Mouse (Mus musculus): Measurements from ENCODE around the gene Dlgap4. TPM values are rescaled to one million over a fixed set of nuclear protein-coding genes. Genes with fewer than 3 reads are reported as not detected.

Gene Dlgap4
- polyA plus RNA-seq, 1 experiment from 2014 or later: 68.5 TPM

- Histone ChIP-seq H3K27ac (ENCODE audit: low read length) (no peak overlapping the region), H3K9ac (replicated peaks; ENCODE audit: low read length) (no peak overlapping the region), H3K4me1 (ENCODE audit: insufficient read depth, low read length) (peaks cover 7% of the 10 kb centered on the region; the same call in 1 of the 2 replicates), H3K27me3 (ENCODE audit: insufficient read depth, low read length) (no peaks in the 10 kb centered on the region), H3K4me3 (ENCODE audit: low read length) (no peak overlapping the region), H3K4me2 (replicated peaks; ENCODE audit: low read depth, low read length) (no peak overlapping the region), H3K36me3 (ENCODE audit: insufficient read depth, low read length) (no peaks in the 10 kb centered on the region), H3K9me3 (ENCODE audit: low read length) (no peaks in the 10 kb centered on the region)
- 41% methylated on average over 12 of the region's 12 CpGs for WGBS
- ATAC-seq (ENCODE audit: low FRiP score, low TSS enrichment): no peak
Measured at GRCm38 (mm10) chr2:156682965-156683364, 69.5 kb downstream of the Dlgap4 start.

DNA sequence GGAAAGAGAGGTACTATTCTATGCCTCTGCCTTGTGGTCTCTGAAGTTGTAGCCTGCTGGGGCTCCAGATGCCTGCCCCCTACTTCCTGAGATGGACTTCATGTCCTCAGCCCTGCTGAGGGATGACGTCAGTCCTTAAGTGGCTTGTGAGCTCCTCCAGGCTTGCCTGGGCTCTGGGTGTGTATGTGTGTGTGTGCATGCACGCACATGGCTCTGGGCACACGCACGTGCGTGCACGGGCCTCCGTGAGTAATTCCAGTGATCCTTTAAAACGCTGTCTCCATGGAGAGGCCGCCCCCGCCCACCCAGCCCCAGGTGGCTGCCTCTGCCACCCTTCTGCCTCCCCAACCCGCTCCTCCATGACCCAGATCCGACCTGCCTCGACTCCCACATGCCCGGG is 72.5 kb downstream of the Dlgap4 start:
- Histone ChIP-seq H3K4me2 (replicated peaks; ENCODE audit: low read depth, low read length) (no peak overlapping the region), H3K27ac (ENCODE audit: low read length) (no peak overlapping the region), H3K4me1 (ENCODE audit: insufficient read depth, low read length) (no peaks in the 10 kb centered on the region), H3K9ac (replicated peaks; ENCODE audit: low read length) (no peak overlapping the region), H3K9me3 (ENCODE audit: low read length) (no peaks in the 10 kb centered on the region), H3K4me3 (ENCODE audit: low read length) (no peak overlapping the region), H3K36me3 (ENCODE audit: insufficient read depth, low read length) (no peaks in the 10 kb centered on the region), H3K27me3 (ENCODE audit: insufficient read depth, low read length) (peaks cover 10% of the 10 kb centered on the region; the same call in 1 of the 2 replicates)
- WGBS: 52% methylated on average over 14 of the region's 14 CpGs
- no peak for ATAC-seq (ENCODE audit: low FRiP score, low TSS enrichment)

DNA sequence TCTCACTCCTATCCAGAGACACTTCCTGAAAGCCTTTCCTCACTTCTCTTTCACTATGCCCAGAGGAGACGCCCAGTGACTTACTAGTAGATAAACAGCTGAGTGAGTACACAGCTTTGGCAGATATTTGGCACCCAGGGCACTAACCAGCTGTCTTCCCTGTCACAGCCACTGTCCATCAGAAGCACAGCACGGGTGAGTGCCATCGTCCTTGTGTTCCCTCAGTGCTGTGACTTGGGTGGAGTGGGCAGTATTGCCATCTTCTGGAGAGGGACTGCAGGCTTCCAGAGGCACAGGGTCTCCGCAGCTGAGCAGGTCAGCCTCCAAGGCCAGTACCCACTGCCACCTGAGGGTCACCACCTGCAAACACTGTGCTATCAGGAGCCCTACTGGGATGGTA is 73.2 kb downstream of the Dlgap4 start:
- H3K4me1 ChIP-seq (ENCODE audit: insufficient read depth, low read length): no peaks in the 10 kb centered on the region
- WGBS: 69% methylated on average over 4 of the region's 4 CpGs
- H3K27me3 ChIP-seq (ENCODE audit: insufficient read depth, low read length): peaks cover 10% of the 10 kb centered on the region; the same call in 1 of the 2 replicates
- no peaks in the 10 kb centered on the region for H3K36me3 ChIP-seq (ENCODE audit: insufficient read depth, low read length)
- no peak overlapping the region for H3K9ac ChIP-seq (replicated peaks; ENCODE audit: low read length)
- H3K4me3 ChIP-seq (ENCODE audit: low read length): no peak overlapping the region
- H3K27ac ChIP-seq (ENCODE audit: low read length): no peak overlapping the region
- H3K9me3 ChIP-seq (ENCODE audit: low read length): no peaks in the 10 kb centered on the region
- no peak overlapping the region for H3K4me2 ChIP-seq (replicated peaks; ENCODE audit: low read depth, low read length)
- no peak for ATAC-seq (ENCODE audit: low FRiP score, low TSS enrichment)

GRCm38 (mm10) chr2:156688604-156689003 is 75.1 kb downstream of the Dlgap4 start:
- H3K36me3 ChIP-seq (ENCODE audit: insufficient read depth, low read length): no peaks in the 10 kb centered on the region
- no peak overlapping the region for H3K4me2 ChIP-seq (replicated peaks; ENCODE audit: low read depth, low read length)

GRCm38 (mm10) chr2:156690833-156691232 is 77.3 kb downstream of the Dlgap4 start:
- Histone ChIP-seq H3K27me3 (ENCODE audit: insufficient read depth, low read length) (peaks cover 10% of the 10 kb centered on the region; the same call in 1 of the 2 replicates), H3K4me2 (replicated peaks; ENCODE audit: low read depth, low read length) (no peak overlapping the region), H3K9me3 (ENCODE audit: low read length) (no peaks in the 10 kb centered on the region), H3K9ac (replicated peaks; ENCODE audit: low read length) (no peak overlapping the region), H3K4me3 (ENCODE audit: low read length) (no peak overlapping the region), H3K4me1 (ENCODE audit: insufficient read depth, low read length) (no peaks in the 10 kb centered on the region), H3K36me3 (ENCODE audit: insufficient read depth, low read length) (no peaks in the 10 kb centered on the region), H3K27ac (ENCODE audit: low read length) (no peak overlapping the region)
- ATAC-seq (ENCODE audit: low FRiP score, low TSS enrichment): no peak
- 37% methylated on average over 2 of the region's 2 CpGs for WGBS

More at GRCm38 (mm10) chr2:156688604-156689003, 75.1 kb downstream of the Dlgap4 start:
- no peak overlapping the region for H3K27ac ChIP-seq (ENCODE audit: low read length)
- H3K4me1 ChIP-seq (ENCODE audit: insufficient read depth, low read length): no peaks in the 10 kb centered on the region
- 6% methylated on average over 14 of the region's 14 CpGs for WGBS
- H3K27me3 ChIP-seq (ENCODE audit: insufficient read depth, low read length): peaks cover 10% of the 10 kb centered on the region; the same call in 1 of the 2 replicates
- no peaks in the 10 kb centered on the region for H3K9me3 ChIP-seq (ENCODE audit: low read length)
- no peak overlapping the region for H3K4me3 ChIP-seq (ENCODE audit: low read length)
- no peak for ATAC-seq (ENCODE audit: low FRiP score, low TSS enrichment)
- no peak overlapping the region for H3K9ac ChIP-seq (replicated peaks; ENCODE audit: low read length)

DNA sequence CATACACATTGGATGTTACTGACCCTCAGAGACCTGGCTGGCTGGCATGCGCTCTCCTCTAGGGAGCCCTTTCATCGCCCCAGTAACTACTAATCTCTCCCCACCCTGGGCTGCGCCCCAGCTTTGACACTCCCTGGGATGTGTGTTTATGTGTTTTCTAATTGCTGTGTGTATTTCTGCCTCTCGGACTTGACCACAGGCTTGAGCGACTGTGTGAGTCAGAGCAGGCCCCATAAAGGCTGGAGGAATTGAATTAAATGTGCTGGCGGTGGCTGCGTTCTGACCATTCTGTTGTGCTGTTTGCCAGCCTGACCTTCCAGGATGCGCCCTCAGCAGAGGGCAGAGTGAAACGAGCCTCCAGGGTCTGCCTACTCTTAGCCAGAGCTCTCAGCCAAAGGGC is 78.2 kb downstream of the Dlgap4 start:
- H3K9me3 ChIP-seq (ENCODE audit: low read length): no peaks in the 10 kb centered on the region
- ATAC-seq (ENCODE audit: low FRiP score, low TSS enrichment): no peak
- no peaks in the 10 kb centered on the region for H3K4me1 ChIP-seq (ENCODE audit: insufficient read depth, low read length)
- H3K27me3 ChIP-seq (ENCODE audit: insufficient read depth, low read length): peaks cover 10% of the 10 kb centered on the region; the same call in 1 of the 2 replicates
- H3K4me2 ChIP-seq (replicated peaks; ENCODE audit: low read depth, low read length): no peak overlapping the region
- H3K27ac ChIP-seq (ENCODE audit: low read length): no peak overlapping the region
- H3K9ac ChIP-seq (replicated peaks; ENCODE audit: low read length): no peak overlapping the region
- no peak overlapping the region for H3K4me3 ChIP-seq (ENCODE audit: low read length)
- WGBS: 57% methylated on average over 9 of the region's 9 CpGs
- H3K36me3 ChIP-seq (ENCODE audit: insufficient read depth, low read length): no peaks in the 10 kb centered on the region

DNA sequence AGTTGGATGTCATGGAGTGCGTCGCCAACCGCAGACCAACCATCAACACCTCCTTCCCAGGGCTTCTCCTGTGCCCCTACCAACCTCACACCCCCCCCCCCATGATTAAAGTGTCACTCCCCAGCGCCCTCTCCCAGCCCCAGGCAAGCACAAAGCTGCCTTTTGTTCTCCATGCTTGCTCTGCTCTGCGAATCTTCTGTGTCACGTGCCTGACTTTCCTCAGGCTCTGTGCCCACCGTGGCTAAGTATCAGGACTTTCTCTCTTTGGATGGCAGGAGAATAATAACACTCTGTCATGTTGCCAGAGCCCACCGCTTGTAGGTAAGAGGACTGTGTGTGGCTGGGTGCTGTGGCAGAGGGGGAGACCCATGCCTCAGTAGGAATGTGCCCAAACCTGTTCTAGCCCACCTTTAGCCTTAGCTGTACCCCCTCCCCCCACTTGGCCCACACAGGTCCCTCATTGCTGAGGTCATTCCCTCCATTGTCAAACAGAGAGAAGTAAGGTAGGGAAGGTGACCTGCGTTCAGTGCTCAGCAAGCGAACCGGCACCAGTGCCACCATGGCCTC is 79.8 kb downstream of the Dlgap4 start:
- Histone ChIP-seq H3K4me1 (ENCODE audit: insufficient read depth, low read length) (no peaks in the 10 kb centered on the region), H3K9ac (replicated peaks; ENCODE audit: low read length) (no peak overlapping the region), H3K4me3 (ENCODE audit: low read length) (no peak overlapping the region), H3K4me2 (replicated peaks; ENCODE audit: low read depth, low read length) (no peak overlapping the region), H3K27me3 (ENCODE audit: insufficient read depth, low read length) (peaks cover 8% of the 10 kb centered on the region; the same call in 1 of the 2 replicates), H3K36me3 (ENCODE audit: insufficient read depth, low read length) (no peaks in the 10 kb centered on the region), H3K27ac (ENCODE audit: low read length) (no peak overlapping the region), H3K9me3 (ENCODE audit: low read length) (no peaks in the 10 kb centered on the region)
- no peak for ATAC-seq (ENCODE audit: low FRiP score, low TSS enrichment)
- 66% methylated on average over 11 of the region's 11 CpGs for WGBS

DNA sequence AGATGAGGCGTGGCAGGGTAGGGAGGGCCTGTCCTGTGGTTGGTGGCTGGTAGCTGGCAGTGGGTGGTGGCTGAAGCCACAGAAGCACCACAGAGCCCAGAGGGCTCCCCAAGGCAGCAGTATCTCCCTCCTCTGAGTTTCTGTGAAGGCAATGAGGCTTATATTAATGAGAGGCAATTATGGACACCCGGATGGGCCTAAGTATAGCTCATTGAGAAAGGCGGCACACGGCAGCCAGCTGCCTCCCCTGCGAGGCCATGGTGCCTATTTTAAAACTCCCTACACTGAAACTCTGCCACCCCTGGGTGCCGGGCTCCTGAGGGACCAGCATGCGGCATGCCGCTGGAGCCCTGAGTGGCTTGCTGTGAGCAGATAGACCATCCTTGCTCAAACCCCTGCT is 83.8 kb downstream of the Dlgap4 start:
- ATAC-seq (ENCODE audit: low FRiP score, low TSS enrichment): no peak
- no peak overlapping the region for H3K4me2 ChIP-seq (replicated peaks; ENCODE audit: low read depth, low read length)
- H3K27ac ChIP-seq (ENCODE audit: low read length): no peak overlapping the region
- H3K4me1 ChIP-seq (ENCODE audit: insufficient read depth, low read length): no peaks in the 10 kb centered on the region
- H3K36me3 ChIP-seq (ENCODE audit: insufficient read depth, low read length): no peaks in the 10 kb centered on the region
- no peaks in the 10 kb centered on the region for H3K9me3 ChIP-seq (ENCODE audit: low read length)
- H3K27me3 ChIP-seq (ENCODE audit: insufficient read depth, low read length): no peaks in the 10 kb centered on the region
- 81% methylated on average over 8 of the region's 8 CpGs for WGBS
- H3K4me3 ChIP-seq (ENCODE audit: low read length): no peak overlapping the region
- no peak overlapping the region for H3K9ac ChIP-seq (replicated peaks; ENCODE audit: low read length)

GRCm38 (mm10) chr2:156698168-156698567 is 84.7 kb downstream of the Dlgap4 start:
- Histone ChIP-seq H3K36me3 (ENCODE audit: insufficient read depth, low read length) (no peaks in the 10 kb centered on the region), H3K4me1 (ENCODE audit: insufficient read depth, low read length) (no peaks in the 10 kb centered on the region), H3K9me3 (ENCODE audit: low read length) (no peaks in the 10 kb centered on the region), H3K4me2 (replicated peaks; ENCODE audit: low read depth, low read length) (no peak overlapping the region), H3K27ac (ENCODE audit: low read length) (no peak overlapping the region), H3K27me3 (ENCODE audit: insufficient read depth, low read length) (no peaks in the 10 kb centered on the region), H3K4me3 (ENCODE audit: low read length) (no peak overlapping the region), H3K9ac (replicated peaks; ENCODE audit: low read length) (no peak overlapping the region)
- no peak for ATAC-seq (ENCODE audit: low FRiP score, low TSS enrichment)
- 67% methylated on average over 9 of the region's 9 CpGs for WGBS

DNA sequence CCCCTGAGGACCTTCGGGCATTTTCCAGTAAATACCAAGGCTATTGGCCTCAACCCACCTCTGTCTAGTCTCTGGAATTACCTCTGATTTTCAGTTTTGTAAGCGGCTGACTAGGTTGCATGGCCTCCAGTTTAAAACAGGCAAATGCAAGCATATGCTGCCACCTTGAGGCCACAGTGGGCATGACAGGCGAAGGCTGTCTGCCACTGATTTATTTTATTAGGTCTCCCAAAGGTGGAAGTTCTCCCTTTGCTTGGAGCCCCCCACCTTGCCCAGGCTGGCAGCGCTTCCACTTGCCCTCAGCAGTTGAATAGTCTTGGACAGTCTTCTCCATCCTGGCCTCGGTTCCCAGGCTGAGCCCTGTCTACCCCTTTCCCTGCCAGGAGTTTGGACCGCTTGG is 92.0 kb downstream of the Dlgap4 start:
- H3K27ac ChIP-seq (ENCODE audit: low read length): no peak overlapping the region
- H3K4me2 ChIP-seq (replicated peaks; ENCODE audit: low read depth, low read length): no peak overlapping the region
- H3K4me1 ChIP-seq (ENCODE audit: insufficient read depth, low read length): no peaks in the 10 kb centered on the region
- no peak for ATAC-seq (ENCODE audit: low FRiP score, low TSS enrichment)
- WGBS: 23% methylated on average over 6 of the region's 6 CpGs
- no peaks in the 10 kb centered on the region for H3K9me3 ChIP-seq (ENCODE audit: low read length)
- H3K4me3 ChIP-seq (ENCODE audit: low read length): no peak overlapping the region
- H3K9ac ChIP-seq (replicated peaks; ENCODE audit: low read length): no peak overlapping the region
- H3K36me3 ChIP-seq (ENCODE audit: insufficient read depth, low read length): no peaks in the 10 kb centered on the region
- H3K27me3 ChIP-seq (ENCODE audit: insufficient read depth, low read length): no peaks in the 10 kb centered on the region
